ENCODE assay signal across 10 mouse cellular contexts in the genomic region with DNA sequence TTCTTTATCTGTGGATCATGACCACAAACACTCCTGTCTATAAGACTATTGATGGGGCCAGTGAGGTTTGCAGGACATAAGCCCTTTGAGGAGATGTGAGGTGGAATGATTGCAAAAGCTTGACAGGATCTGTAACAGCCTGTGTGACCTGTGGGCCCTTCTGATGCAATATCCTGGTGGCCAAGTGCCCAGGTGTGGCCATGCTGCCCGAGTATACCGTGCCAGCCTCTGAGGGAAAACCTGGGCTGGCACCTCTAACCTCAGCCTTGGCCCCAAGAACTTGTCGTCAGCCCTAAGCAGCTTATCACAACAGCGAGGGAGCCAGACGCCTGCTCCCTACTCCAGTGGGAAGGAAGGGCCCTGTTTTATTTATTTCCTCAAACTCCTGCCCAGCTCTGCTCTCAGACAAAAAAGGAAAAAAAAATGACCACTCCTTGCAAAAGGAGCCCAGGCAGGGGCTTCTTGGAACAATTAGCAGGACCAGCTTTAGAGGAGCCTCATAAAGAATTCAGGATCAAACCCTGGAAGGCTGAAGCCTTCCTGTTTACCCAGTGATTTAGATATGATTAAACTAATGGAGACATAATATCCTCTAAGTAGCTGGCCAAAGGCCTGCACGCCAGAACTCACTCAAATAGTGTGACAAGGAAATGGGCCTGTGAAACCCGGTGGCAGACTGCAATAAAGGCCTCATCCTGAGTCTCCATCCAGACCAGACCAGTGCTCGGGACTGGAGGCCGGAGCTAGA. TPM values are rescaled to one million over a fixed set of nuclear protein-coding genes. Genes with fewer than 3 reads are reported as not detected.
DNase-seq lines count a peak whose midpoint lies in the region; ATAC-seq lines count a peak whose summit lies in the region.
"Had no signal": no experiment of that assay in that cellular context is flagged by ENCODE, and none has a peak within 500 bp of the region (broad histone marks: within the 10 kb centered on the region; RNA-seq: fewer than 3 reads in every experiment).

No protein-coding gene starts in this region.

- H3K27me3 ChIP-seq in hindbrain, embryonic 13.5 days: no peaks in the 10 kb centered on the region
- no peaks in the 10 kb centered on the region for H3K27me3 ChIP-seq in hindbrain, embryonic 12.5 days
- no peaks in the 10 kb centered on the region for H3K27me3 ChIP-seq in embryonic facial prominence, embryonic 10.5 days (replicated peaks; ENCODE audit: low read depth, poor library complexity, severe bottlenecking)
- H3K27me3 ChIP-seq in intestine, embryonic 15.5 days (replicated peaks): no peaks in the 10 kb centered on the region
- no peaks in the 10 kb centered on the region for H3K27me3 ChIP-seq in forebrain, embryonic 12.5 days

- no peaks in the 10 kb centered on the region for H3K4me1 ChIP-seq in hindbrain, embryonic 13.5 days (replicated peaks)
- no peaks in the 10 kb centered on the region for H3K4me1 ChIP-seq in hindbrain, embryonic 12.5 days
- peaks cover 21% of the 10 kb centered on the region; the same call in 1 of the 2 replicates for H3K4me1 ChIP-seq in embryonic facial prominence, embryonic 10.5 days
- 0 out of 2 replicates have a peak, but pooled peaks cover 11% of the 10 kb centered on the region for H3K4me1 ChIP-seq in intestine, embryonic 15.5 days (replicated peaks)
- H3K4me1 ChIP-seq in forebrain, embryonic 12.5 days: peaks cover 11% of the 10 kb centered on the region

- no peak overlapping the region for H3K9ac ChIP-seq in hindbrain, embryonic 13.5 days
- H3K9ac ChIP-seq in hindbrain, embryonic 12.5 days: no peak overlapping the region
- no peak overlapping the region for H3K9ac ChIP-seq in intestine, embryonic 15.5 days
- H3K9ac ChIP-seq in forebrain, embryonic 12.5 days: no peak overlapping the region

- H3K36me3 ChIP-seq in hindbrain, embryonic 13.5 days: no peaks in the 10 kb centered on the region
- no peaks in the 10 kb centered on the region for H3K36me3 ChIP-seq in hindbrain, embryonic 12.5 days
- H3K36me3 ChIP-seq in embryonic facial prominence, embryonic 10.5 days (replicated peaks): no peaks in the 10 kb centered on the region
- H3K36me3 ChIP-seq in intestine, embryonic 15.5 days: no peaks in the 10 kb centered on the region
- H3K36me3 ChIP-seq in forebrain, embryonic 12.5 days (replicated peaks): no peaks in the 10 kb centered on the region
- H3K36me3 ChIP-seq: G1E had no signal

- no peaks in the 10 kb centered on the region for H3K9me3 ChIP-seq in hindbrain, embryonic 13.5 days
- H3K9me3 ChIP-seq in hindbrain, embryonic 12.5 days (replicated peaks): no peaks in the 10 kb centered on the region
- no peaks in the 10 kb centered on the region for H3K9me3 ChIP-seq in embryonic facial prominence, embryonic 10.5 days
- no peaks in the 10 kb centered on the region for H3K9me3 ChIP-seq in intestine, embryonic 15.5 days
- no peaks in the 10 kb centered on the region for H3K9me3 ChIP-seq in forebrain, embryonic 12.5 days
- H3K9me3 ChIP-seq: G1E had no signal

- no peak overlapping the region for H3K4me3 ChIP-seq in hindbrain, embryonic 13.5 days
- H3K4me3 ChIP-seq in hindbrain, embryonic 12.5 days: no peak overlapping the region
- no peak overlapping the region for H3K4me3 ChIP-seq in embryonic facial prominence, embryonic 10.5 days
- no peak overlapping the region for H3K4me3 ChIP-seq in intestine, embryonic 15.5 days (replicated peaks)
- H3K4me3 ChIP-seq in forebrain, embryonic 12.5 days (replicated peaks): no peak overlapping the region

- DNase-seq in embryonic facial prominence, embryonic 10.5 days (ENCODE audit: low spot score): no peak
- peak; percentile 91 for DNase-seq in lung, postnatal 25 days (ENCODE audit: low spot score)
- no peak for DNase-seq in yolk sac, embryonic 10.5 days (ENCODE audit: low spot score)
- no peak for DNase-seq in right cerebral cortex, adult 18-20 months
- DNase-seq: embryo, embryonic 11 days had no signal

- WGBS in hindbrain, embryonic 13.5 days: 81% methylated on average over 9 of the region's 9 CpGs
- WGBS in hindbrain, embryonic 12.5 days: 80% methylated on average over 9 of the region's 9 CpGs
- 62% methylated on average over 9 of the region's 9 CpGs for WGBS in embryonic facial prominence, embryonic 10.5 days
- WGBS in intestine, embryonic 15.5 days: 32% methylated on average over 9 of the region's 9 CpGs
- 72% methylated on average over 9 of the region's 9 CpGs for WGBS in forebrain, embryonic 12.5 days

- no peak for ATAC-seq in hindbrain, embryonic 13.5 days (ENCODE audit: low FRiP score)
- no peak for ATAC-seq in hindbrain, embryonic 12.5 days (ENCODE audit: low FRiP score)
- ATAC-seq in intestine, embryonic 15.5 days: peak; percentile 79
- ATAC-seq in forebrain, embryonic 12.5 days (ENCODE audit: low FRiP score): no peak

- H3K4me2 ChIP-seq in hindbrain, embryonic 13.5 days: no peak overlapping the region
- H3K4me2 ChIP-seq in hindbrain, embryonic 12.5 days (replicated peaks): no peak overlapping the region
- no peak overlapping the region for H3K4me2 ChIP-seq in intestine, embryonic 15.5 days (replicated peaks)
- no peak overlapping the region for H3K4me2 ChIP-seq in forebrain, embryonic 12.5 days

- H3K27ac ChIP-seq in hindbrain, embryonic 13.5 days: 0 out of 2 replicates have a peak overlapping the region, but pooled peaks have one; percentile 35
- H3K27ac ChIP-seq in hindbrain, embryonic 12.5 days: no peak overlapping the region
- peak overlapping the region; percentile 44; the same call in 1 of the 2 replicates for H3K27ac ChIP-seq in embryonic facial prominence, embryonic 10.5 days (replicated peaks)
- H3K27ac ChIP-seq in intestine, embryonic 15.5 days: peak overlapping the region; percentile 72
- no peak overlapping the region for H3K27ac ChIP-seq in forebrain, embryonic 12.5 days

RNA-seq across cellular contexts. Expression of a gene that starts 49.2 kb away (rescaled TPM):
- polyA plus RNA-seq in hindbrain, embryonic 13.5 days (2015; fragmentation: Nextera tagmentation; extraction: Ambion mirVana): 0.40 and 0.54 TPM in 2 replicates
- 0.23 and 0.53 TPM in 2 replicates for polyA plus RNA-seq in hindbrain, embryonic 12.5 days (2016; fragmentation: Nextera tagmentation; extraction: Ambion mirVana)
- 0.23 and 0.55 TPM in 2 replicates for polyA plus RNA-seq in embryonic facial prominence, embryonic 10.5 days (2016; fragmentation: Nextera tagmentation; extraction: Ambion mirVana)
- 3.5 and 4.0 TPM in 2 replicates for polyA plus RNA-seq in intestine, embryonic 15.5 days (2015; fragmentation: Nextera tagmentation; extraction: Ambion mirVana)
- 0.12 and 0.20 TPM in 2 replicates for polyA plus RNA-seq in forebrain, embryonic 12.5 days (2016; fragmentation: Nextera tagmentation; extraction: Ambion mirVana)
- polyA plus RNA-seq: G1E had no signal

RNA-seq across cellular contexts. Expression of a gene that starts 51.4 kb away (rescaled TPM):
- 5.6 and 7.6 TPM in 2 replicates for polyA plus RNA-seq in hindbrain, embryonic 13.5 days (2015; fragmentation: Nextera tagmentation; extraction: Ambion mirVana)
- 24.4 and 30.6 TPM in 2 replicates for polyA plus RNA-seq in hindbrain, embryonic 12.5 days (2016; fragmentation: Nextera tagmentation; extraction: Ambion mirVana)
- polyA plus RNA-seq in embryonic facial prominence, embryonic 10.5 days (2016; fragmentation: Nextera tagmentation; extraction: Ambion mirVana): 13.1 and 19.3 TPM in 2 replicates
- 62.5 and 63.9 TPM in 2 replicates for polyA plus RNA-seq in intestine, embryonic 15.5 days (2015; fragmentation: Nextera tagmentation; extraction: Ambion mirVana)
- 8.7 and 12.2 TPM in 2 replicates for polyA plus RNA-seq in forebrain, embryonic 12.5 days (2016; fragmentation: Nextera tagmentation; extraction: Ambion mirVana)
- polyA plus RNA-seq: G1E had no signal

Comparison
In these comparisons a context has a peak if more than half of its experiments do, and no peak if none do; other contexts are left out.
1. H3K27ac ChIP-seq: peak in hindbrain, embryonic 13.5 days (single experiment), embryonic facial prominence, embryonic 10.5 days (single experiment) and intestine, embryonic 15.5 days (single experiment); none in hindbrain, embryonic 12.5 days (single experiment) and forebrain, embryonic 12.5 days (single experiment).